Mouse (Mus musculus): ENCODE measurements around the gene Gm38392. TPM values are rescaled to one million over a fixed set of nuclear protein-coding genes. Genes with fewer than 3 reads are reported as not detected.
A peak's percentile ranks its signal among the peaks of the same experiment; 100 is the strongest.

Gm38392 gene
- polyA plus RNA-seq, 1 experiment, result 0.48 TPM

DNA sequence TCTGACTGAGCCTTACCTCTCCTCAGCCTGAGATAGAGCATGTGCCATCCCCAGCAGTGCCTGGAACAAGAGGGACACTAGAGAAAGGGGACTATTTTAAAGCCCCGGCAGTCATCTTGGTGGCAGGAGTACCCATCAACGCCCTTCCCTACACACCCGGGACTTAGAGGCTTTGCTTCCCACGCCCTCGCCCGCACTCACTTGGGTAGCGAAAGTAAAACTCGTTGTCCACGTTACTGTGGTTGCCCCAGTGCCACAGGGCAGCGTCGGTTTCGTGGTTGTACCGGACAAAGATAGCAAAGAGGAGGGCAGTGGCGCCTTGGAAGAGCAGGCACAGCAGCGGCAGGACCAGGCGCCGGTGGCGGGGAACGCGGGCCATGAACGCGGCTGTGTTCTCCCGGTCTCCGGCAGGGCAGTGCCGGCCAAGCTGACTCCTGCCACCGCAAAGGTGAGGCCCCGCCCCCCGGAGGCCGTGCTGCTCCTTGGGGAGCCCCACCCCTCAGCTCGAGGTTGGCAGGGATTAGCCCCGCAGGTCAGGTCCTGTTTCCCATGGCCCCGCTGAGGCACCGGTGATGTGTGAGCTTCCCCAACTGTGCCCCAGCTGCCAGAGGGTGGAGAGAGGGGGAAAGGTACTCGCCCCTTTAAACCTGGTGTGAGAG is 32.6 kb downstream of the Gm38392 start, which contains the start of gene Rhbg:
Rhbg (minus strand) TSS at position 442 of the 659 bp plus-strand sequence.
- Histone ChIP-seq H3K27ac (ENCODE audit: insufficient read depth, low read depth, low read length) (no peak within 1 kb of the TSS), H3K4me1 (ENCODE audit: control insufficient read depth, insufficient read depth, low read length) (no peaks in the 10 kb centered on the region), H3K4me3 (ENCODE audit: insufficient read depth, low read length) (peak within 1 kb of the TSS; percentile 52)
- TF ChIP-seq POLR2A (IDR thresholded peaks at IDR 0.05; ENCODE audit: borderline replicate concordance, low read depth, low read length) (no peak), CTCF (IDR thresholded peaks at IDR 0.05; ENCODE audit: low read depth, low read length) (no peak)

DNA sequence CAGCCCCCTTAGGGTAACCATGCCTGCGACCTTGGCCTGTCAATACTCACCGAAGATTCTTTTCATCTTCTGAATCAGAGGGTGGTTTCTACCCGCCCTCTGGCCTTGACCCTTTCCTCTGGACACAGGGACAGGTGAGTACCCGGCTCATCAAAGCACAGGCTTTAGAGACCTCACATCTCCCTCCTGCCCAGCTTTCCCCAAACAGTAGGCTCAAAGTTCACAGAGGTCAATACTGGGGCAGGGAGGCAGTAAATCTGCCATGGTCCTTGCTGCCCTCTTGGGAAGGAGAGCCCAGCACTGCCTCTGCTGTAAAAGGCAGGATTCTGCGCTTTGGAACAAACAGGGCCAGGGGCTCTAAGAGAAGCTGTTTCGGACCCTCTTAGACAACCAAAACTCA is 34.3 kb downstream of the Gm38392 start:
- TF ChIP-seq CTCF (IDR thresholded peaks at IDR 0.05; ENCODE audit: low read depth, low read length), result no peak
- no peak for TF ChIP-seq POLR2A (IDR thresholded peaks at IDR 0.05; ENCODE audit: borderline replicate concordance, low read depth, low read length)
- no peaks in the 10 kb centered on the region for H3K4me1 ChIP-seq (ENCODE audit: control insufficient read depth, insufficient read depth, low read length)
- H3K4me3 ChIP-seq (ENCODE audit: insufficient read depth, low read length), result no peak overlapping the region
- H3K27ac ChIP-seq (ENCODE audit: insufficient read depth, low read depth, low read length), result no peak overlapping the region

DNA sequence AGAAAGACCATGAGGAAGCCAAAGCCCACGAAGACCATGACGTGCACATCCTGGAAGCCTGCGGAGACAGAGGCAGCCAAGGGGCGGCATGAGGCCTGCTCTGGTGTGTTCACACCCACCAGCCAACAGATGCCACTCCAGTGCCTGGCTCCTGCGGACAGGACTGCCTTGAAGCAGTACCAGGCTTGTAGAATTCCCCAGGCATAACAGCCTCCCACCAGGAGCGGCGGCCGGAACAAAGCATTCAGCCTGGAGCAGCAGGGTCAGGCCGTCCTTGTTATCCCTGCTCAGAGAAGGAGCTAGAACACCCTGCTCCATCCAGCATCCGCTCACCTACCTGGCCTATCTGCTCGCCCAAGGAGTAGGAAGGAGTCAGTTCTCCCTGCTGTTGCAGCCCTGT is 38.6 kb downstream of the Gm38392 start:
- no peaks in the 10 kb centered on the region for H3K4me1 ChIP-seq (ENCODE audit: control insufficient read depth, insufficient read depth, low read length)
- H3K4me3 ChIP-seq (ENCODE audit: insufficient read depth, low read length), result no peak overlapping the region
- H3K27ac ChIP-seq (ENCODE audit: insufficient read depth, low read depth, low read length), result no peak overlapping the region
- no peak for TF ChIP-seq POLR2A (IDR thresholded peaks at IDR 0.05; ENCODE audit: borderline replicate concordance, low read depth, low read length)
- TF ChIP-seq CTCF (IDR thresholded peaks at IDR 0.05; ENCODE audit: low read depth, low read length), result no peak

DNA sequence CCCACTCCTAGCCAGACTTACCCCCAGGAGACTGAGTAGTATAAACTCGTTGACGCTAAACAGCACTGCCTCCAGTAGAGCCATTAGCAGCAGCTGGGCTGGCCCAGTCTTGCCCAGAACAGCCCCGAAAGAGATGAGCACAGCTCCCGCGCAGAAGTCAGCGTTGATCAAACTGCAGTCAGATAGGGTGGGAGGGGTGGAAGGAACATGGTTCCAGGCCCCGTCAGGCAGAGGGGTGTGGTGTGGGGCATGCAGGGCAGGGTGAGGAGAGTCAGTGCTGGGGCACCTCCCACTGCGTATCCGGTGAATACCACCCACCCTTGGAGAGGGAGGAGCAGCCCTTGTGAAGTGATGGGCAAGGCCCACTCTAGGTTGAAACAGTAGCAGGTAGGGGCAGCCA is 39.3 kb downstream of the Gm38392 start:
- TF ChIP-seq POLR2A (IDR thresholded peaks at IDR 0.05; ENCODE audit: borderline replicate concordance, low read depth, low read length) (no peak), CTCF (IDR thresholded peaks at IDR 0.05; ENCODE audit: low read depth, low read length) (no peak)
- Histone ChIP-seq H3K4me1 (ENCODE audit: control insufficient read depth, insufficient read depth, low read length) (no peaks in the 10 kb centered on the region), H3K4me3 (ENCODE audit: insufficient read depth, low read length) (no peak overlapping the region), H3K27ac (ENCODE audit: insufficient read depth, low read depth, low read length) (no peak overlapping the region)

DNA sequence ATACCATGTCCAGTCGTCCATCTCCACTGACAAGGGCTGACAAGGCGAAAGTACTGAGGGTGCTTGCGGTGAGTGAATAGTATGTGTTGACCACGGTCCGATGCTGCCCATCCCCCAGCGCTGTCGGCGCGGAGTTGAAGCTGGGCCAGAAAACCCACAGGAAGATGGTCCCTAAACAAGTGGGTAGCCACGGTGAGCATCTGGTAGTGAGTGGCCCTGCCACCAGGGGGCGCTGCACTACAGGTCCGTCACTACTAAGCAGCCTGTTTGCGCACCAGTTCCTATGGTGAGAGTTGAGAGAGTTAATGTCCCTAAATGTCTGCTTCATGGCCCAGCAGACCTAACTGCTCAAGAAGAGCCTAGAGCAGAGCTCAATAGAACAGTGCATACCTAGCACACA is 41.2 kb downstream of the Gm38392 start:
- H3K27ac ChIP-seq (ENCODE audit: insufficient read depth, low read depth, low read length), result no peak overlapping the region
- TF ChIP-seq POLR2A (IDR thresholded peaks at IDR 0.05; ENCODE audit: borderline replicate concordance, low read depth, low read length) (no peak), CTCF (IDR thresholded peaks at IDR 0.05; ENCODE audit: low read depth, low read length) (peak; percentile 97)
- no peak overlapping the region for H3K4me3 ChIP-seq (ENCODE audit: insufficient read depth, low read length)
- no peaks in the 10 kb centered on the region for H3K4me1 ChIP-seq (ENCODE audit: control insufficient read depth, insufficient read depth, low read length)

DNA sequence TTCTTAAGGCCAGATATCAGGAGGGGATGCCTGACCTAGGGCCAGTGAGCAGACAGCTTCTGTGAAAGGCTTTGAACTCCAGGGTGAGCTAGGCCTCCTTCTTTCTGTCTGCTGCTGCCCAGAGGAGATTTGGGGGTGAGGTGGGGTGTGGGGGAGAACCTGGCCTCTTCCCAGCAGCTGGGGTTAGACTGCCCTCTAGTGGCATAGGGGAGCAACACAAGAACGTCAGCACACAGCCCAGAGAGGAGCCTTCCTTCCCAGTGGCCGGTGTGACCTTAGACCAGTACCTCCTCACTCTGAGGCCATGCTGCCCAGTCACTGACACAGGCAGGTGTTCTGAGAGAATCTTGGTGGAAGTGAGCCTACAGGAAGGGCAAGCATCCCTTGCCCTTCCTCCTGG is 42.9 kb downstream of the Gm38392 start:
- no peak overlapping the region for H3K27ac ChIP-seq (ENCODE audit: insufficient read depth, low read depth, low read length)

DNA sequence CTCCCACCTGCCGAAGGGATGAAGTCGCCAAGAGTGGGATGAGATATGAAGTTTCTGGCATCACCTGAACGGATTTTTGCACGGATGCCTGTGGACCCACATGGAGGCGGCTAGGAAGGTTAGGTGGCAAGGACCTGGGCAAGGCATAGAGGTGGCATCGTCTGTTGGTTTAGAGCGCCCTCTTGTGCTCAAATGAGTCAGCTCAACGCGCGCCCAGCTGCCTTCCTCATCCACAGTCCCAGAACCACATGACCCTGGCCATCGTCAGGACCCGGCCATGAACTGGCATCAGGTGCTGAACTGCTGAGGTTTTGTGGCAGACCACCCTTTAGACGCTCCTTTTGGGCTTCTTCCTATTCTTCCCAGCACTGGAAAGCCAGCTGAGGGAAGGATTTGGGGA is 44.5 kb downstream of the Gm38392 start:
- no peak overlapping the region for H3K4me3 ChIP-seq (ENCODE audit: insufficient read depth, low read length)
- H3K4me1 ChIP-seq (ENCODE audit: control insufficient read depth, insufficient read depth, low read length), result no peaks in the 10 kb centered on the region
- no peak overlapping the region for H3K27ac ChIP-seq (ENCODE audit: insufficient read depth, low read depth, low read length)

More for the DNA sequence above, 42.9 kb downstream of the Gm38392 start:
- H3K4me3 ChIP-seq (ENCODE audit: insufficient read depth, low read length), result no peak overlapping the region
- TF ChIP-seq POLR2A (IDR thresholded peaks at IDR 0.05; ENCODE audit: borderline replicate concordance, low read depth, low read length), result no peak
- peak; percentile 98 for TF ChIP-seq CTCF (IDR thresholded peaks at IDR 0.05; ENCODE audit: low read depth, low read length)
- no peaks in the 10 kb centered on the region for H3K4me1 ChIP-seq (ENCODE audit: control insufficient read depth, insufficient read depth, low read length)

DNA sequence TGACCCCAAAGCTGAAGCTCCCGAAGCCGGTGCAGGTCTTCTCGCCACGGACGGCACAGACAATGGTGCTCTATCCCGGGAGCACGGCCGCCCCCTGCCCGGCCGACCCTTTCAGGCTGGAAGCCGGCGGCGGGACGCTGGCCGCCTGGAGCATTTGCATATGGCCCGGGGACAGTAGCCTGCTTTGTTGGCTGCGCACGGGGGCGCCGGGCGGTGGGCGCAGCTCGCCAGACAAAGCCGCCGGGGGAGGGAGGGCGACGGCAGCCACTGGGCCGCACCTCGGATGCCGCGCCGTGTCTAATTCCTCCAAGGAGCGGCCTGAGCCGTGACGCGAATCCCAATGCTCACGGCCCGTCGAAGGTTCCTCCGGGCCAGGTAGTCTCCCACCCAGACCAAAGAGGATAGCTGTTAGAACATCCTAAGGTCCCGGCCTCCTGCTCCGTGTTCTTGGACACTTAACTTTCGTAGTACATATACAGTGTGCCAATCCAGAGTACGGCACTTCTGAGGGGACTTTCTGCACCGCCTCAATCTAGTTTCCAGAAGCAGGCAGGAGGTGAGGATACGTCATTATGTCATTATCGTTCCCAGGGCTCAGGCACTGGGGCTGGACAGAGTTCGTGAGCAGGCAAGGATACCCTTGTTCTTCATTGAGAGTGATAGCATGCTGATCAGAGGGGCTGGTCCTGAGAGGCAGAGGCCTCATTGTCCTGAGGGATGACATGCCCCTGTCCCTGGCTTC is 45.8 kb downstream of the Gm38392 start:
- Histone ChIP-seq H3K4me3 (ENCODE audit: insufficient read depth, low read length) (no peak overlapping the region), H3K27ac (ENCODE audit: insufficient read depth, low read depth, low read length) (no peak overlapping the region), H3K4me1 (ENCODE audit: control insufficient read depth, insufficient read depth, low read length) (no peaks in the 10 kb centered on the region)
- no peak for TF ChIP-seq CTCF (IDR thresholded peaks at IDR 0.05; ENCODE audit: low read depth, low read length)
- no peak for TF ChIP-seq POLR2A (IDR thresholded peaks at IDR 0.05; ENCODE audit: borderline replicate concordance, low read depth, low read length)

More for the DNA sequence above, 44.5 kb downstream of the Gm38392 start:
- TF ChIP-seq POLR2A (IDR thresholded peaks at IDR 0.05; ENCODE audit: borderline replicate concordance, low read depth, low read length) (no peak), CTCF (IDR thresholded peaks at IDR 0.05; ENCODE audit: low read depth, low read length) (peak; percentile 83)

DNA sequence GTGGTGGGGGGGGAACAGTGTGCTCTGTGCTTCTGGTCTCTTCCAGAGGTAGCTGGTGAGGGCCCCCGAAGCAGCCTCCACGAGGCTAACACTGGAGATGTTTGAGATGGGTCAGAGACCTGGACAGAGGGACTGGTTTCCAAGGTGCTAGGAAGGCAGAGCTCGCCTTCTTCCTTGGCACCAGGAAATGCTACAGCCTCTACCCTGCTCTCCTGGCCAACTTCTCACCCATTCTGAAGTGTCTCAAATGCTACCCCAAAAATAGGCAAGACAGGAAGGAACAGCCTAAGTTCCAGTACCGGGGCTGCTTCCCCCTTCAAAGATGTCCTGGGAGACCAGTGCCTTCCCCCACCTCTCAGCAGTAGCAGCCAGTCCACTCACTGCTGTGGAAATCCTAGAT is 47.6 kb downstream of the Gm38392 start:
- no peak overlapping the region for H3K4me3 ChIP-seq (ENCODE audit: insufficient read depth, low read length)
- TF ChIP-seq POLR2A (IDR thresholded peaks at IDR 0.05; ENCODE audit: borderline replicate concordance, low read depth, low read length) (no peak), CTCF (IDR thresholded peaks at IDR 0.05; ENCODE audit: low read depth, low read length) (no peak)
- H3K27ac ChIP-seq (ENCODE audit: insufficient read depth, low read depth, low read length), result no peak overlapping the region
- H3K4me1 ChIP-seq (ENCODE audit: control insufficient read depth, insufficient read depth, low read length), result no peaks in the 10 kb centered on the region

DNA sequence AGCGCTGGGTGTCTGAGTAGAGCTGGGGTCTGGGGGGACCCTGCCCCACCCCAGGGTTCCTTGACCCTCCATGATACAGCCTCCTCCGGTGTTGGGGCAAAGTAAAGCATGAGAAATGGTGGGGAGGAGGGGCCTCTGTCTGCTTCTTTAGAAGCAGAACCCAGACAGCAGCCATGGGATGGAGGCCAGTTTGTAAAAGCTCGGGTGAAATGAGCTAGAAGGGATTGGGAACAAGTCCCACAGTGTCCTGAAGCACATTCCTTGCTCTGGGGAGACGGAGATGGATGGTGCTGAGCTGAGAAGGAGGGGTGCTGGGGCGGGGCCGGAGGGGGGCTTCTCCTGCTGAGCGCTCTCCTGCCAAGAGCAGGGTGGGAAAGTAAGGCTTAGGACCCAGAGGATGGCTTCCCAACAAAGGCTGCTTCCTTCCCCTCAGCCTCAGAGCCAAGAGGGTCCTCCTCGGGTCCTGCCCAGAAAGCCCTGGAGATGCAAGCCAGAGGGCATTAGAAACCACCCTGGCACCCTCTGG is 48.1 kb downstream of the Gm38392 start:
- Histone ChIP-seq H3K4me1 (ENCODE audit: control insufficient read depth, insufficient read depth, low read length) (no peaks in the 10 kb centered on the region), H3K27ac (ENCODE audit: insufficient read depth, low read depth, low read length) (no peak overlapping the region), H3K4me3 (ENCODE audit: insufficient read depth, low read length) (no peak overlapping the region)
- TF ChIP-seq CTCF (IDR thresholded peaks at IDR 0.05; ENCODE audit: low read depth, low read length) (no peak), POLR2A (IDR thresholded peaks at IDR 0.05; ENCODE audit: borderline replicate concordance, low read depth, low read length) (no peak)
